Mouse (Mus musculus): ENCODE measurements around the gene Uqcc3. TPM values are rescaled to one million over a fixed set of nuclear protein-coding genes. Genes with fewer than 3 reads are reported as not detected.
"Not testable (repeated sequence)": the region's sequence is repeated elsewhere in the genome, so short reads cannot be mapped to it uniquely, and the experiment has no call there.

The Uqcc3 gene
- polyA plus RNA-seq, 1 experiment from 2014 or later, result 63.9 TPM

DNA sequence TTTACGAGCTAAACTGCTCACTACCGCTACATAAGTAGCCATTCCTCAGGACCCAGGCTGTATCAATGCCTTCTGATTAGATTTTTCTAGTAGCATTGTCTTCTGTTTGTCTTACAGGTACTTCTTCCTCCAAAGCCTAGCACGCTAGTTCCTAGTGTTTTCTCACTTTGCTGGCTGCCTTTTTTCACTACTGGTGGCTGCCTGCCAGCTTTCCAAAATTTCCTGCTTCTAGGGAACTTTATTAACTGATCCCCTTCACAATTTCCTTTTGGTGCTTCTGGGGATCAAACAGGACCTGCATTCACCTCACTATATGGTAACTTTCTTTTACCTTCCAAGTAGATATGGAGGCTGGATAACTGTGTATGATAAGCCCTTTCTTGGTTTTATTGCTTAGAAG is 18.4 kb upstream of the Uqcc3 start:
- 0 out of 2 replicates have a peak overlapping the region, but pooled peaks have one; percentile 87 for H3K27ac ChIP-seq (ENCODE audit: low read length)

DNA sequence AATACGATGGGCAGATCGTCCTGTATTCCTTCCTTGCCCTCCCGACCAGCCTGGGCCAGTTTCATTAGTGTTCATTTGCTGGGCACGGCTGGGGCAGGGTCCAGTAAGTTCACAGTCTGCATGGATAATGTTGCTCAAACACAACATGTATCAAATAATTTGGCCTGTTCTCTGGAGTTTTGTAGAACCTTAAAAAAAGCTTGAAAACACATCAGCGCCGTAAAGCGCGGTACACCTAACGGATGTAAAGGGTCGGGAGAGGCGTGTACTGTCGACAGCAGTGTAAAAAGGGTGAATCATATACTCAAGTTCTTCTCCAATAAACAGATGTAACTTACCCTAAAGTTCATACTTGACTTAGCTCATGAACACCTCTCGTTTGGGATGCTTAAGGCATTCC is 17.9 kb upstream of the Uqcc3 start:
- Histone ChIP-seq H3K9me3 (ENCODE audit: control insufficient read depth, low read depth, low read length) (no peaks in the 10 kb centered on the region), H3K27ac (ENCODE audit: low read length) (peak overlapping the region; percentile 87), H3K4me3 (ENCODE audit: low read depth, low read length) (peak overlapping the region; percentile 99), H3K4me1 (ENCODE audit: control insufficient read depth, insufficient read depth, low read length) (peaks cover 20% of the 10 kb centered on the region), H3K27me3 (ENCODE audit: control insufficient read depth, insufficient read depth, low read length) (no peaks in the 10 kb centered on the region), H3K36me3 (ENCODE audit: control insufficient read depth, insufficient read depth, low read length) (peaks cover 30% of the 10 kb centered on the region), H3K4me2 (replicated peaks; ENCODE audit: low read depth, low read length) (peak overlapping the region; percentile 87), H3K9ac (replicated peaks; ENCODE audit: low read depth, low read length) (peak overlapping the region; percentile 95)
- WGBS, result 5% methylated on average over 13 of the region's 13 CpGs
- ATAC-seq (ENCODE audit: insufficient number of reproducible peaks, insufficient read depth, low FRiP score, low read depth), result no peak

More for the DNA sequence above, 18.4 kb upstream of the Uqcc3 start:
- peaks cover 15% of the 10 kb centered on the region for H3K4me1 ChIP-seq (ENCODE audit: control insufficient read depth, insufficient read depth, low read length)
- WGBS, result 41% methylated on average over 3 of the region's 3 CpGs
- no peaks in the 10 kb centered on the region for H3K27me3 ChIP-seq (ENCODE audit: control insufficient read depth, insufficient read depth, low read length)
- peaks cover 33% of the 10 kb centered on the region for H3K36me3 ChIP-seq (ENCODE audit: control insufficient read depth, insufficient read depth, low read length)
- H3K4me3 ChIP-seq (ENCODE audit: low read depth, low read length), result peak overlapping the region; percentile 99
- ATAC-seq (ENCODE audit: insufficient number of reproducible peaks, insufficient read depth, low FRiP score, low read depth), result no peak
- H3K9me3 ChIP-seq (ENCODE audit: control insufficient read depth, low read depth, low read length), result no peaks in the 10 kb centered on the region
- H3K9ac ChIP-seq (replicated peaks; ENCODE audit: low read depth, low read length), result peak overlapping the region; percentile 95
- peak overlapping the region; percentile 87 for H3K4me2 ChIP-seq (replicated peaks; ENCODE audit: low read depth, low read length)

DNA sequence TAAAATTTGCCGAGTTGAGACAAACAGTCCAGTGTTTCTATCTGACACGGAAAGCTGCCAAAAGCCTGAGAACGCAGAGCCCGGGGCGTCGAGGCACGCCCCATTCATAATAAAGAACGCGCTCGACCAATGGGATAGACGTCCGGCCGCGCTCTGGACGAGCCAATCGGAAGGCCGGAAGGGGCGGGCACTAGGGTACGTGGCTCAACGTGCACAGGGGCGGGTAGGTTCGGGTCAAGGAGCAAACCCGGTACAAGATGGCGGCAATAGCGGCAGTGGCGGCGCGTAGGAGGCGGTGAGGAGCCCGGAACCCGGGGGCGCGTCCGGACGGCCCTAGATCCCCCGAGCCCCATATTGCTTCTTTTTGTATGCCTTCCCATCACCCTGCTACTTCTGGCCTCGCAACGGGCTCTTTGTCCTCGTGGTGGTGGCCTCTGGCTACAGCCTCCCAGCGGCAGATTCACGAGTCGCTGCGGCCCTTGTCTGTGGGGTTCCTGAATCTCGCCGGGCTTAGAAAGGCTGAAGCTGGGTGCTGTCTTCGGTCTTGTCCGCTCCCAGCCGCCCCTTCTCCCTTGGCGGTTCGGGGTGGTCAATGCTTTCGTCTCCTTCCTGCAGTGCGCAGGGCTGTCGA is 17.3 kb upstream of the Uqcc3 start, which contains the start of gene Ganab:
Ganab (plus strand) TSS at position 207 of the 631 bp plus-strand sequence.
- H3K4me2 ChIP-seq (replicated peaks; ENCODE audit: low read depth, low read length), result peak within 1 kb of the TSS; percentile 87
- no peaks in the 10 kb centered on the region for H3K9me3 ChIP-seq (ENCODE audit: control insufficient read depth, low read depth, low read length)
- H3K4me1 ChIP-seq (ENCODE audit: control insufficient read depth, insufficient read depth, low read length), result peaks cover 20% of the 10 kb centered on the region
- H3K27me3 ChIP-seq (ENCODE audit: control insufficient read depth, insufficient read depth, low read length), result no peaks in the 10 kb centered on the region
- peaks cover 24% of the 10 kb centered on the region for H3K36me3 ChIP-seq (ENCODE audit: control insufficient read depth, insufficient read depth, low read length)
- H3K9ac ChIP-seq (replicated peaks; ENCODE audit: low read depth, low read length), result peak within 1 kb of the TSS; percentile 95
- ATAC-seq (ENCODE audit: insufficient number of reproducible peaks, insufficient read depth, low FRiP score, low read depth), result peak; percentile 99
- H3K27ac ChIP-seq (ENCODE audit: low read length), result peak within 1 kb of the TSS; percentile 87
- H3K4me3 ChIP-seq (ENCODE audit: low read depth, low read length), result peak within 1 kb of the TSS; percentile 99
- WGBS, result under 1% methylated on average over 53 of the region's 53 CpGs

DNA sequence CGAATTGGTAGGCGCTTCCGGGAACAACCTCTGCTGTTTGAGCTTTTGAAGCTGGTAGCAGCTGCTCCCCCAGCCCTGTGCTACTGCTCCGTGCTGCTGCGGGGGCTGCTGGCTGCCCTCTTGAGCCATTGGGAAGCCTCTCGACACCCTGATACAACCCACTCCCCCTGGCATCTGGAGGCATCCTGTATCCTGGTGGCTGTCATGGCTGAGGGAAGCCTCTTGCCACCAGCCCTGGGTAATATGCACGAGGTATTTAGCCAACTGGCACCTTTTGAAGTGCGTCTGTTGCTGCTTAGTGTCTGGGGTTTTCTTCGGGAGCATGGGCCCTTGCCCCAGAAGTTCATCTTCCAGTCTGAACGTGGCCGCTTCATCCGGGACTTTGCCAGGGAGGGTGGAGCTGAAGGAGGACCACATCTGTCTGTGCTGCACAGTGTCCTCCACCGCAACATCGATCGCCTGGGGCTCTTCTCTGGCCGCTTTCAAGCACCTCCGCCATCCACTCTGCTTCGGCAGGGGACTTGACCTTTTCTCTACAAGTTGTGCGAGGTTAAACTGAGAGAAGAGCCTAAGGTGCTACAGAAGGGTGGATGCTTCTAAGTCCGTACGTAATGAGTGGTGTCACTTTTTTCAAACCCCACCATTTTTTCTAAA is 16.6 kb upstream of the Uqcc3 start:
- WGBS, result 22% methylated on average over 21 of the region's 21 CpGs
- ATAC-seq (ENCODE audit: insufficient number of reproducible peaks, insufficient read depth, low FRiP score, low read depth), result peak; percentile 28; the same call in 1 of the 2 replicates
- not testable (repeated sequence) for H3K9me3 ChIP-seq (ENCODE audit: control insufficient read depth, low read depth, low read length); H3K27me3 ChIP-seq (ENCODE audit: control insufficient read depth, insufficient read depth, low read length)
- H3K4me2 ChIP-seq (replicated peaks; ENCODE audit: low read depth, low read length), result peak overlapping the region; percentile 50
- H3K9ac ChIP-seq (replicated peaks; ENCODE audit: low read depth, low read length), result peak overlapping the region; percentile 42; the same call in 1 of the 2 replicates
- peak overlapping the region; percentile 87 for H3K27ac ChIP-seq (ENCODE audit: low read length)
- peak overlapping the region; percentile 99; the same call in 1 of the 2 replicates for H3K4me3 ChIP-seq (ENCODE audit: low read depth, low read length)
- peaks cover 21% of the 10 kb centered on the region for H3K36me3 ChIP-seq (ENCODE audit: control insufficient read depth, insufficient read depth, low read length)
- peaks cover 20% of the 10 kb centered on the region for H3K4me1 ChIP-seq (ENCODE audit: control insufficient read depth, insufficient read depth, low read length)

DNA sequence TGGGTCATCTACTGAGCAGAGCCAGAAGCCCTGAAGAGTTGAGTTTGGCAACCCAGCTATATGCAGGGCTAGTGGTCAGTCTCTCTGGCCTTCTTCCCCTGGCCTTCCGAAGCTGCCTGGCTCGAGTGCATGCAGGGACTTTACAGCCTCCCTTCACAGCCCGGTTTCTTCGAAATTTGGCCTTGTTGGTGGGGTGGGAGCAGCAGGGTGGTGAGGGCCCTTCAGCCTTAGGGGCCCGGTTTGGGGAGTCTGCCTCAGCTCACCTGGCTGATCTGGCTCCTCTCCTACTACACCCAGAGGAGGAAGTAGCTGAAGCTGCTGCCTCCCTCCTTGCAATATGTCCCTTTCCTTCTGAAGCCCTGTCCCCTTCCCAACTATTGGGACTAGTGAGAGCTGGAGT is 15.5 kb upstream of the Uqcc3 start:
- not testable (repeated sequence) for H3K27ac ChIP-seq (ENCODE audit: low read length); H3K4me2 ChIP-seq (replicated peaks; ENCODE audit: low read depth, low read length); H3K9ac ChIP-seq (replicated peaks; ENCODE audit: low read depth, low read length); H3K4me3 ChIP-seq (ENCODE audit: low read depth, low read length); ATAC-seq (ENCODE audit: insufficient number of reproducible peaks, insufficient read depth, low FRiP score, low read depth); H3K27me3 ChIP-seq (ENCODE audit: control insufficient read depth, insufficient read depth, low read length); H3K9me3 ChIP-seq (ENCODE audit: control insufficient read depth, low read depth, low read length)
- 81% methylated on average over 5 of the region's 5 CpGs for WGBS
- peaks cover 25% of the 10 kb centered on the region for H3K36me3 ChIP-seq (ENCODE audit: control insufficient read depth, insufficient read depth, low read length)
- H3K4me1 ChIP-seq (ENCODE audit: control insufficient read depth, insufficient read depth, low read length), result peaks cover 20% of the 10 kb centered on the region

DNA sequence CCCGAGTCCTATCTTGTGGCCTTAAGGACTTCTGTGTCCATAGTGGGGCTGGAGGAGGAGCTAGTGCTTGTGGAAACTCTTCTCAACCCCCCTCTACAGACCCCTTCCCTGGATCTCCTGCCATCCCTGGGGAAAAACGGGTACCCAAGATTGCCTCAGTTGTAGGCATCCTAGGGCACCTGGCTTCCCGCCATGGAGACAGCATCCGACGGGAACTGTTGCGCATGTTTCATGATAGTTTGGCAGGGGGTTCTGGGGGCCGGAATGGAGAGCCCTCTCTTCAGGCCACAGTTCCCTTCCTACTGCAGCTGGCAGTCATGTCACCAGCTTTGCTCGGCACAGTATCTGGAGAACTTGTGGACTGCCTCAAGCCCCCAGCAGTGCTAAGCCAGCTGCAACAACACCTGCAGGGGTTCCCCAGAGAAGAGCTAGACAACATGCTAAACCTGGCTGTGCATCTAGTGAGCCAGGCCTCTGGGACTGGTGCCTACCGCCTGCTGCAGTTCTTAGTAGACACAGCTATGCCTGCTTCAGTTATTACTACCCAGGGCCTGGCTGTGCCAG is 14.8 kb upstream of the Uqcc3 start:
- peaks cover 28% of the 10 kb centered on the region for H3K36me3 ChIP-seq (ENCODE audit: control insufficient read depth, insufficient read depth, low read length)
- H3K4me2 ChIP-seq (replicated peaks; ENCODE audit: low read depth, low read length), result no peak overlapping the region
- H3K27me3 ChIP-seq (ENCODE audit: control insufficient read depth, insufficient read depth, low read length), result no peaks in the 10 kb centered on the region
- peaks cover 20% of the 10 kb centered on the region for H3K4me1 ChIP-seq (ENCODE audit: control insufficient read depth, insufficient read depth, low read length)
- no peaks in the 10 kb centered on the region for H3K9me3 ChIP-seq (ENCODE audit: control insufficient read depth, low read depth, low read length)
- no peak overlapping the region for H3K4me3 ChIP-seq (ENCODE audit: low read depth, low read length)
- 96% methylated on average over 9 of the region's 9 CpGs for WGBS
- ATAC-seq (ENCODE audit: insufficient number of reproducible peaks, insufficient read depth, low FRiP score, low read depth), result no peak
- H3K27ac ChIP-seq (ENCODE audit: low read length), result no peak overlapping the region
- no peak overlapping the region for H3K9ac ChIP-seq (replicated peaks; ENCODE audit: low read depth, low read length)

DNA sequence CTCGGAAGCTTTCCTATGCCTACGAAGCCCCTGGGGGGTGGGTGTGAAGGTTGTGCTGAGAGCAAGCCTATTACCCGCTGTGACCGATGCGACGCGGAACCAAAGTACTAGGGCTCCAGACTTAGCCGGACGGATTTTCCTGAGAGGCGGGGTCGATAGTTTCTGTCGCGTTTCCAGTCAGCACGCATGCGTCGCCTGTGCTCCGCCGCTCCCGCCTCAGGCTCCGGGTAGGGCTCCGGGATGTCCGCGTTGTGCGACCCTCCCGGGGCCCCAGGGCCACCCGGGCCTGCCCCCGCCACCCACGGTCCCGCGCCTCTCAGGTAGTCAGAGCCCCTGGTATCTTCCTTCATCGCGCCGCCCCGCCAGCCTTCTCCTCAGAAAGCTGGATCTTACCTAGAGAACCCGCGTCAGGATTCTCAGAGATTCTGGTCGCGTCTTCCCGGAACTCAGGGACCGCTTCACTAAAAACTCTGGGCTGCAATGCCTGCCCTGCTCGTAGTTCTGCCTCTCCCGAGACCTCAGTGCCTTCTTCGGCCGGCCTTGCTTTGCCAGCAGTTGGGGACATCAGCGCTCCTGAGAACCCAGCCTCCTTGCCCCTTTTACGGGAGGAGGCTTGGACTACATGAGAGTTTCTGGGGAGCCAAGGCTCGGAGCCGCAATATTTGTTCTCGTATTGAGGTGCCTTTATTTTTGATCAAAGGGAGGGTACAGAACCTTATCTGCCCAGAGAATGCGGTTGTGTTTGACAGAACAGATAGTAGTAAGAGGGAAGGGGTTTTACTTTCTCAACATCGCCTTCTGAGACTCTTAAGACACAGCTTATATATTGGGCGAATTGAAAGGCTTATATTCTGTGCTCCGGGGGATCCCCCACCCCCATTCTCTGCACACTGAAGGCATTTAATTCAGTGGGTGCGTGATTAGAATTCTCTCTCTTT is 12.4 kb upstream of the Uqcc3 start, which contains the start of gene Ints5:
Ints5 (plus strand) TSS at position 177 of the 938 bp plus-strand sequence.
- peak within 1 kb of the TSS; percentile 92 for H3K9ac ChIP-seq (replicated peaks; ENCODE audit: low read depth, low read length)
- peak within 1 kb of the TSS; percentile 89 for H3K4me3 ChIP-seq (ENCODE audit: low read depth, low read length)
- peak; percentile 68 for ATAC-seq (ENCODE audit: insufficient number of reproducible peaks, insufficient read depth, low FRiP score, low read depth)
- peak within 1 kb of the TSS; percentile 89 for H3K27ac ChIP-seq (ENCODE audit: low read length)
- H3K4me1 ChIP-seq (ENCODE audit: control insufficient read depth, insufficient read depth, low read length), result peaks cover 18% of the 10 kb centered on the region
- WGBS, result 2% methylated on average over 54 of the region's 54 CpGs
- peaks cover 28% of the 10 kb centered on the region for H3K36me3 ChIP-seq (ENCODE audit: control insufficient read depth, insufficient read depth, low read length)
- no peaks in the 10 kb centered on the region for H3K9me3 ChIP-seq (ENCODE audit: control insufficient read depth, low read depth, low read length)
- H3K4me2 ChIP-seq (replicated peaks; ENCODE audit: low read depth, low read length), result peak within 1 kb of the TSS; percentile 80
- no peaks in the 10 kb centered on the region for H3K27me3 ChIP-seq (ENCODE audit: control insufficient read depth, insufficient read depth, low read length)
